Mouse (Mus musculus): Measurements from ENCODE around the gene Rmdn3.

GRCm38 (mm10) chr2:119157836-119158235 lies 1.0 kb upstream of the Rmdn3 start:
- TF ChIP-seq CTCF (IDR thresholded peaks at IDR 0.05; ENCODE audit: low read depth, low read length): no peak
- no peak for TF ChIP-seq POLR2A (IDR thresholded peaks at IDR 0.05; ENCODE audit: borderline replicate concordance, low read depth, low read length)
